ENCODE assay signal across 7 mouse cellular contexts in genomic region chr2:74655420-74655781, GRCm38 (mm10). TPM values are rescaled to one million over a fixed set of nuclear protein-coding genes. Genes with fewer than 3 reads are reported as not detected.
A peak's percentile ranks its signal among the peaks of the same experiment; 100 is the strongest.
DNase-seq lines count a peak whose midpoint lies in the region; ATAC-seq lines count a peak whose summit lies in the region.

No protein-coding gene starts in this region.

- H3K27me3 ChIP-seq in neural tube, embryonic 11.5 days (ENCODE audit: control insufficient read depth, insufficient read depth, low read length) = peaks cover 89% of the 10 kb centered on the region
- H3K27me3 ChIP-seq in embryonic facial prominence, embryonic 15.5 days = peaks cover 86% of the 10 kb centered on the region
- peaks cover 88% of the 10 kb centered on the region for H3K27me3 ChIP-seq in hindbrain, embryonic 14.5 days (ENCODE audit: control insufficient read depth, insufficient read depth, low read length)
- peaks cover 88% of the 10 kb centered on the region for H3K27me3 ChIP-seq in liver, embryonic 16.5 days (ENCODE audit: control insufficient read depth, insufficient read depth, low read depth, low read length)
- H3K27me3 ChIP-seq in stomach, embryonic 15.5 days (replicated peaks) = peaks cover 78% of the 10 kb centered on the region

- ATAC-seq in neural tube, embryonic 11.5 days (ENCODE audit: insufficient read depth, low FRiP score, low TSS enrichment) = no peak
- no peak for ATAC-seq in embryonic facial prominence, embryonic 15.5 days (ENCODE audit: insufficient number of reproducible peaks, low FRiP score, low TSS enrichment, low read depth)
- ATAC-seq in hindbrain, embryonic 14.5 days (ENCODE audit: low FRiP score) = no peak
- no peak for ATAC-seq in liver, embryonic 16.5 days (ENCODE audit: low read depth)
- ATAC-seq in stomach, embryonic 15.5 days (ENCODE audit: insufficient read depth, low FRiP score, low read depth) = no peak

- peak overlapping the region; percentile 49 for H3K4me2 ChIP-seq in neural tube, embryonic 11.5 days (ENCODE audit: low read depth)
- peak overlapping the region; percentile 57 for H3K4me2 ChIP-seq in embryonic facial prominence, embryonic 15.5 days (replicated peaks)
- H3K4me2 ChIP-seq in hindbrain, embryonic 14.5 days (replicated peaks) = peak overlapping the region; percentile 52
- H3K4me2 ChIP-seq in liver, embryonic 16.5 days (ENCODE audit: low read depth, low read length) = peak overlapping the region; percentile 48
- H3K4me2 ChIP-seq in stomach, embryonic 15.5 days = peak overlapping the region; percentile 58

- no peak for DNase-seq in neural tube, embryonic 11.5 days (ENCODE audit: low spot score)
- DNase-seq in neural tube, embryonic 10.5 days (ENCODE audit: extremely low spot score, low spot score) = no peak
- no peak for DNase-seq in hindbrain, embryonic 14.5 days (ENCODE audit: low spot score)
- DNase-seq in frontal cortex, adult 2 months (ENCODE audit: extremely low spot score in 1 of 2, low spot score in 1 of 2) = no peak

- no peaks in the 10 kb centered on the region for H3K36me3 ChIP-seq in neural tube, embryonic 11.5 days (ENCODE audit: control insufficient read depth, insufficient read depth, low read length)
- H3K36me3 ChIP-seq in embryonic facial prominence, embryonic 15.5 days = no peaks in the 10 kb centered on the region
- H3K36me3 ChIP-seq in hindbrain, embryonic 14.5 days (replicated peaks; ENCODE audit: control insufficient read depth, insufficient read depth) = no peaks in the 10 kb centered on the region
- no peaks in the 10 kb centered on the region for H3K36me3 ChIP-seq in liver, embryonic 16.5 days (ENCODE audit: control insufficient read depth, insufficient read depth)
- no peaks in the 10 kb centered on the region for H3K36me3 ChIP-seq in stomach, embryonic 15.5 days

- 0 out of 2 replicates have a peak, but pooled peaks cover 5% of the 10 kb centered on the region for H3K4me1 ChIP-seq in neural tube, embryonic 11.5 days (ENCODE audit: control insufficient read depth, insufficient read depth, low read length)
- H3K4me1 ChIP-seq in embryonic facial prominence, embryonic 15.5 days = peaks cover 24% of the 10 kb centered on the region
- peaks cover 5% of the 10 kb centered on the region; the same call in 1 of the 2 replicates for H3K4me1 ChIP-seq in hindbrain, embryonic 14.5 days (replicated peaks; ENCODE audit: control insufficient read depth, insufficient read depth, low read length)
- H3K4me1 ChIP-seq in liver, embryonic 16.5 days (ENCODE audit: control insufficient read depth, low read depth, low read length) = no peaks in the 10 kb centered on the region; the same call in none of the 2 replicates
- peaks cover 9% of the 10 kb centered on the region for H3K4me1 ChIP-seq in stomach, embryonic 15.5 days

- H3K9me3 ChIP-seq in neural tube, embryonic 11.5 days (ENCODE audit: control insufficient read depth, low read length) = no peaks in the 10 kb centered on the region
- no peaks in the 10 kb centered on the region for H3K9me3 ChIP-seq in embryonic facial prominence, embryonic 15.5 days (replicated peaks)
- H3K9me3 ChIP-seq in hindbrain, embryonic 14.5 days (ENCODE audit: control insufficient read depth, low read length) = no peaks in the 10 kb centered on the region
- H3K9me3 ChIP-seq in liver, embryonic 16.5 days (replicated peaks; ENCODE audit: control insufficient read depth, low read length) = no peaks in the 10 kb centered on the region
- no peaks in the 10 kb centered on the region for H3K9me3 ChIP-seq in stomach, embryonic 15.5 days

- no peak overlapping the region for H3K27ac ChIP-seq in neural tube, embryonic 11.5 days (ENCODE audit: low read depth, low read length)
- H3K27ac ChIP-seq in embryonic facial prominence, embryonic 15.5 days (replicated peaks) = no peak overlapping the region
- peak overlapping the region; percentile 66 for H3K27ac ChIP-seq in hindbrain, embryonic 14.5 days
- no peak overlapping the region for H3K27ac ChIP-seq in liver, embryonic 16.5 days (ENCODE audit: low read length)
- no peak overlapping the region for H3K27ac ChIP-seq in stomach, embryonic 15.5 days

- H3K9ac ChIP-seq in neural tube, embryonic 11.5 days (ENCODE audit: low read length) = no peak overlapping the region
- no peak overlapping the region for H3K9ac ChIP-seq in embryonic facial prominence, embryonic 15.5 days
- peak overlapping the region; percentile 46; the same call in 1 of the 2 replicates for H3K9ac ChIP-seq in hindbrain, embryonic 14.5 days
- no peak overlapping the region for H3K9ac ChIP-seq in liver, embryonic 16.5 days (ENCODE audit: low read depth, low read length)
- no peak overlapping the region for H3K9ac ChIP-seq in stomach, embryonic 15.5 days

- 2% methylated on average over 34 of the region's 47 CpGs for WGBS in neural tube, embryonic 11.5 days
- 0% methylated on average over 29 of the region's 47 CpGs for WGBS in embryonic facial prominence, embryonic 15.5 days
- under 1% methylated on average over 46 of the region's 47 CpGs for WGBS in hindbrain, embryonic 14.5 days
- 3% methylated on average over 30 of the region's 47 CpGs for WGBS in liver, embryonic 16.5 days (ENCODE audit: insufficient replicate concordance)
- WGBS in stomach, embryonic 15.5 days = 2% methylated on average over 47 of the region's 47 CpGs

- peak overlapping the region; percentile 28 for H3K4me3 ChIP-seq in neural tube, embryonic 11.5 days (ENCODE audit: low read depth, low read length)
- H3K4me3 ChIP-seq in embryonic facial prominence, embryonic 15.5 days (replicated peaks) = peak overlapping the region; percentile 37
- peak overlapping the region; percentile 33 for H3K4me3 ChIP-seq in hindbrain, embryonic 14.5 days (replicated peaks; ENCODE audit: low read length)
- peak overlapping the region; percentile 47 for H3K4me3 ChIP-seq in liver, embryonic 16.5 days (ENCODE audit: low read depth, low read length)
- peak overlapping the region; percentile 32 for H3K4me3 ChIP-seq in stomach, embryonic 15.5 days (replicated peaks)

RNA-seq across cellular contexts. Expression of gene Evx2, which starts 4.0 kb away (rescaled TPM):
- polyA plus RNA-seq in neural tube, embryonic 11.5 days (2014; fragmentation: Nextera tagmentation; extraction: Ambion mirVana) = 0.54 and 0.69 TPM in 2 replicates
- polyA plus RNA-seq in embryonic facial prominence, embryonic 15.5 days (2015; fragmentation: Nextera tagmentation; extraction: Ambion mirVana) = not detected in 2 replicates
- polyA plus RNA-seq in hindbrain, embryonic 14.5 days (2014; fragmentation: Nextera tagmentation; extraction: Ambion mirVana) = 1.3 and 1.4 TPM in 2 replicates
- not detected in 2 replicates for polyA plus RNA-seq in liver, embryonic 16.5 days (2015; fragmentation: Nextera tagmentation; extraction: Ambion mirVana)
- not detected in 2 replicates for polyA plus RNA-seq in stomach, embryonic 15.5 days (2015; fragmentation: Nextera tagmentation; extraction: Ambion mirVana)
- polyA plus RNA-seq in frontal cortex, adult 2 months (2012; rRNA removed) = not detected in 2 replicates

RNA-seq across cellular contexts. Expression of gene Hoxd13, which starts 12.7 kb away (rescaled TPM):
- 0.41 and 1.0 TPM in 2 replicates for polyA plus RNA-seq in neural tube, embryonic 11.5 days (2014; fragmentation: Nextera tagmentation; extraction: Ambion mirVana)
- not detected in 2 replicates for polyA plus RNA-seq in embryonic facial prominence, embryonic 15.5 days (2015; fragmentation: Nextera tagmentation; extraction: Ambion mirVana)
- polyA plus RNA-seq in hindbrain, embryonic 14.5 days (2014; fragmentation: Nextera tagmentation; extraction: Ambion mirVana) = 0.08 TPM in 1 of 2 replicates, not detected in the other
- not detected in 2 replicates for polyA plus RNA-seq in liver, embryonic 16.5 days (2015; fragmentation: Nextera tagmentation; extraction: Ambion mirVana)
- polyA plus RNA-seq in stomach, embryonic 15.5 days (2015; fragmentation: Nextera tagmentation; extraction: Ambion mirVana) = not detected in 2 replicates
- not detected in 2 replicates for polyA plus RNA-seq in frontal cortex, adult 2 months (2012; rRNA removed)

RNA-seq across cellular contexts. Expression of gene Hoxd12, which starts 19.4 kb away (rescaled TPM):
- polyA plus RNA-seq in neural tube, embryonic 11.5 days (2014; fragmentation: Nextera tagmentation; extraction: Ambion mirVana) = 2.1 TPM in 2 replicates
- not detected in 2 replicates for polyA plus RNA-seq in embryonic facial prominence, embryonic 15.5 days (2015; fragmentation: Nextera tagmentation; extraction: Ambion mirVana)
- polyA plus RNA-seq in hindbrain, embryonic 14.5 days (2014; fragmentation: Nextera tagmentation; extraction: Ambion mirVana) = not detected in 2 replicates
- polyA plus RNA-seq in liver, embryonic 16.5 days (2015; fragmentation: Nextera tagmentation; extraction: Ambion mirVana) = not detected in 2 replicates
- polyA plus RNA-seq in stomach, embryonic 15.5 days (2015; fragmentation: Nextera tagmentation; extraction: Ambion mirVana) = 0.18 TPM in 1 of 2 replicates, not detected in the other
- polyA plus RNA-seq in frontal cortex, adult 2 months (2012; rRNA removed) = not detected in 2 replicates

RNA-seq across cellular contexts. Expression of gene Hoxd11, which starts 24.0 kb away (rescaled TPM):
- 8.1 and 8.5 TPM in 2 replicates for polyA plus RNA-seq in neural tube, embryonic 11.5 days (2014; fragmentation: Nextera tagmentation; extraction: Ambion mirVana)
- not detected in 2 replicates for polyA plus RNA-seq in embryonic facial prominence, embryonic 15.5 days (2015; fragmentation: Nextera tagmentation; extraction: Ambion mirVana)
- not detected in 2 replicates for polyA plus RNA-seq in hindbrain, embryonic 14.5 days (2014; fragmentation: Nextera tagmentation; extraction: Ambion mirVana)
- polyA plus RNA-seq in liver, embryonic 16.5 days (2015; fragmentation: Nextera tagmentation; extraction: Ambion mirVana) = not detected in 2 replicates
- 0.90 TPM in 1 of 2 replicates, not detected in the other for polyA plus RNA-seq in stomach, embryonic 15.5 days (2015; fragmentation: Nextera tagmentation; extraction: Ambion mirVana)
- polyA plus RNA-seq in frontal cortex, adult 2 months (2012; rRNA removed) = not detected in 2 replicates

RNA-seq across cellular contexts. Expression of gene Hoxd10, which starts 36.3 kb away (rescaled TPM):
- polyA plus RNA-seq in neural tube, embryonic 11.5 days (2014; fragmentation: Nextera tagmentation; extraction: Ambion mirVana) = 28.1 and 29.3 TPM in 2 replicates
- 0.57 and 0.76 TPM in 2 replicates for polyA plus RNA-seq in embryonic facial prominence, embryonic 15.5 days (2015; fragmentation: Nextera tagmentation; extraction: Ambion mirVana)
- polyA plus RNA-seq in hindbrain, embryonic 14.5 days (2014; fragmentation: Nextera tagmentation; extraction: Ambion mirVana) = not detected in 2 replicates
- polyA plus RNA-seq in liver, embryonic 16.5 days (2015; fragmentation: Nextera tagmentation; extraction: Ambion mirVana) = not detected in 2 replicates
- 0.09 and 2.4 TPM in 2 replicates for polyA plus RNA-seq in stomach, embryonic 15.5 days (2015; fragmentation: Nextera tagmentation; extraction: Ambion mirVana)
- polyA plus RNA-seq in frontal cortex, adult 2 months (2012; rRNA removed) = not detected in 2 replicates
